Mouse (Mus musculus) C2C12 (cell line): ENCODE measurements around the gene Ttll6.

Experiments
- CTCF ChIP-seq: IDR thresholded peaks from one replicate; pipeline ENCODE4 v1.5.1; 2011; ENCODE audit not compliant: control insufficient read depth, insufficient read depth, insufficient read length
- MYOG ChIP-seq: IDR thresholded peaks from one replicate; pipeline ENCODE4 v1.6.1; 2011; ENCODE audit not compliant: control insufficient read depth, insufficient read length; ENCODE audit errors: extremely low read depth

GRCm38 (mm10) chr11:96200183-96200655 is 66.6 kb downstream of the Ttll6 start:
- TF ChIP-seq CTCF (no peak), MYOG (no peak)
